Mouse (Mus musculus) thymus, postnatal 4 days (tissue): ENCODE results near the gene Car6.
A peak's percentile ranks its signal among the peaks of the same experiment; 100 is the strongest.

Experiments used
- DNase-seq: peaks from one replicate; pipeline ENCODE4 v3.0.0; 2021

The Car6 gene

DNA sequence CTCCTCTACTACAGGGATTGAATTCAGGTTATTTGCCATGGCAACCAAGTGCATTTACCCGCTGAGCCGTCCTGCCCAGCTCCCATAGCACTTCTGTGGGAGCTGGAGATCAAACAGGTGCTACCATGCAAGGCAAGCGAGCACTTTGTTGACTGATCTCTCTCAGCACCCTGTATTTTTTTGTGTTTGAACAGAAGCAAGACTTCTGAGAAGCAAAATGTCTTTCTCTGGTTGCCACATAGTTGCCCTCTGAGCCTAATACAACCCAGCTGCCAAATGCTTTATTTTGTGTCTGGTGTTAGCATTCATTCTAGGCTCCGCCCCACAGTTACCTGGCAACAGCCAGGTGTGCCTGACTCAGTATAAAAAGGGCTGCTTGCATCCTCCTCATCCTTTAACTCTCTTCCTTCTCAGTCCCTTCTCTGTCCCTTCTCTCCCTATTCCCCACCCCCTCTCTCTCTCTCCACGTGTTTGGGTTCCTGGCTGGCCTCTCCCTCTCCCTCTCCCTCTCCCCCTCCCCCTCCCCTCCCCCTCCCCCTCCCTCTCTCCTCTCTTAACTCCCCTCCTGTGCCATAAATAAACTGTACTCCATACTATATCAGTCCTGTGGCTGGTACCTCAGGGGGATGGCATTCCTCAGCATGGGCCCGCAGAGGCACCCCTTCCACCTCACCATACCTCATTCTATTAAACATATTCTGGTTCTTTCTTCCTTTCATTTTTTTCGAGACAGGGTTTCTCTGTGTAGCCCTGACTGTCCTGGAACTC lies 27.6 kb upstream of the Car6 start:
- DNase-seq, result no peak

DNA sequence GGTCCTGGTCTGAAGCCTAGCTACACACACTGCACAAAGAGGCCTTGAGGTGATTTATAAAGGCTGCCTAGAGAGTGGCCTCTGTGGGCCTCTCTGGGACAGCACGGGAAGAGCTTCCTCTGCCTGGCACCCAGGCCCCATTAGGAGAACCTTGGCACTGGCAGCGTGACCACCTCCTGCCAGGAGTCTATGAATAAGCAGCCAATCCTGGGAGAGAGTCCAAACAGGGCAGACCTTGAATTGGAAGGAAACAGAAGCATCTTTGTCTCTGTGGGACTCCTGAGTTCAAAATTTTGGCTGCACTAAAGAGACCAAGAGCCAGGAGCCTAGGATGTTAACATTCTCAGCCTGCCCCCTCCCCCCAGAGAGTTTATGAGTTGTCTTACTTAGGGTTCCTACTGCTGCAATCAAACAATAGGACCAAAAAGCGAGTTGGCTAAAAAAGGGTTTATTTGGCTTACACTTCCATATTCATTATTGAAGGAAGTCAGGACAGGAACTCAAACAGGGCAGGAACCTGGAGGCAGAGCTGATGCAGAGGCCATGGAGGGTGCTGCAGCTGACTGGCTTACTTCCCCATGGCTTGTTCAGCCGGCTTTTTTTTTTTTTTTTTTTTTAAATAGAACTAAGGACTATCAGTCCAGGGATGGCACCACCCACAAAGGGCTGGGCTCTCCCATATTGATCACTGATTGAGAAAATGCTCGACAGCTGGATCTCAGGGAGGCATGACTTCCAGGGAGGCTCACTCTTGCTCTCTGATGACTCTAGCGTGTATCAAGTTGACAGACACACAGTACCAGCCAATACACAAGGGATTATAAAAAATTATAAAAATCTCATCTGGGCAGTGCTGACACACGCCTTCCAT lies 25.9 kb upstream of the Car6 start:
- no peak for DNase-seq

DNA sequence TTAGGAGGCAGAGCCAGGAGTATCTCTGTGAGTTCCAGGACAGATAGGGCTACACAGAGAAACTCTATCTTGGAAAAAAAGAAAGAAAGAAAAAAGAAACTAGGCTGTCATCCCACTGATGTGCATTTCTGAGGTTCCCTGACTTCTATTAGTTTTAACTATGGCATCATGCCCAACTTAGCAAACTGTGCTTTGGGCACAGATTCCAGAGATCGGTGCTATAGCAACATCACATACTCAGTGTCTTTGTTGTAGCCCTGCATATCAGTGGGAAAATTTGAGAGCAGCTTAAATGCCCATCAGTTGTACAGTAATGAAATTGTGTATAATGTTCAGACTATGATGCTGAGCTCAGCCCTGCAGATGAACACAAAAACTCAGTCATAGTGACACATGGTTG lies 24.6 kb upstream of the Car6 start:
- DNase-seq, result no peak

DNA sequence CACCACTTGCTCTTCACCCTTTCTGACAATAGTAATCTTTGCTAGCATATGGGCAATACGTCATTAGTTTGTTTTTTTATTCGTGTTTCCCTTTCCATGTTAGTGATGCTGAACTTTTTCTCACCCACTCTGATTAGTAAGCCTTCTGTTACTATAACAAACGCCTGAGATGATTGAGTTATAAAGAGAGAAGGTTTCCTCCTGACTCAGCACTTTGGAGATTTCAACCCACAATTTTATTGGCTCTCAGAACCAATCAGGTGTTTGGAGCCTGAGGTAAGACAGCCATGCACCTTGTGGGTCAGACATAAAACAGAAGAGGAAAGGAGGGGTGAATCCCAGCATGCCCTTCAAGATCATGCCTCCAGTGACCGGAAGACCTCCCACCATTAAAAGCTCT lies 22.7 kb upstream of the Car6 start:
- no peak for DNase-seq

DNA sequence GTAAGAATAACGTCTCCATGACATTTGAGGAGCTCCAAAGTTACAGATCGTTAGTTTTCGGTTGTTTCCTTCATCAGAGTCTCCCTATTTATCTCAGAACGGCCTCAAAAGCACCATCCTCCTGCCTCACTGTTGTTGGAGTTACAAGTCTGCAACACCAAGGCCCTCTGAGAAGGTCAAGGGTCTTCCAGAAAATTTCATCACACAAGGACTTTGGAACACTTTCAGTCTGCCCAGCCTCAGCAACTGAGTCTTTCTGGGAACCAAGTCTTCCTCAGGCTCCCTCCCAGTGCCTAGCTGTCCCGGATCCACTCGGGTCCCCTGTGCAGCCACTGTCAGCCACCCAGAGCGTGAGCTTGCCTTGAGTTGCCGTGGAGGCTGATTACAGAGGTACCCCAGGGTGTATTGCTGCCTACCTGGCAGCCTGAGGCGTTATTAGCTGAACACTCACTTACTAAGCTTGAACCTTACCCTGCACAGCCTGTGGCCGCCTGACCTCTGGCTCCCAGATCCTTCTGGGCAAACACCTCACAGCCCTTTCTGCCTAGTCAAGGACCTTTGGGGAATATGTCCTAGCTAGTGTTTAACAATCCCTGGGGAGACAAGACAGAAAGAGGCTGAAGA lies 20.0 kb upstream of the Car6 start:
- DNase-seq, result no peak

DNA sequence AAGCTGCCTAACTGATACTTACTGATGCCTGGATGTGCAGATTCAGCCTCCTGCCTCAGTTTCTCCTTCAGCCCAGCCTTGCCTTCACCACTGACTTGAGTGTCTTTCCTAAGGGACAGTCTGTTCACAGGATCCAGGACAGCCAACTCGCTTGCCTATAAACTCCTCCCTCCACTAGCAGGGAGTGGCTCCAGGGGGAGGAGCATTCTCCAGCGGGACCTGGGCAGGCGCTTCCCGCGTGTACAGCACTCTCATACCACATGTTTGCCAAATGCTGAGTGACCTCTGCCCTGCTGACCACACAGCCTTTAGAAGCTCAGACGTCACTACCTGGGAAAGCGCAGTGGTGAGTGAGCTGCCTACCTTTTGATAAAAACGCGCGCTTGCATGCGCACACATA lies 19.5 kb upstream of the Car6 start:
- DNase-seq, result no peak

DNA sequence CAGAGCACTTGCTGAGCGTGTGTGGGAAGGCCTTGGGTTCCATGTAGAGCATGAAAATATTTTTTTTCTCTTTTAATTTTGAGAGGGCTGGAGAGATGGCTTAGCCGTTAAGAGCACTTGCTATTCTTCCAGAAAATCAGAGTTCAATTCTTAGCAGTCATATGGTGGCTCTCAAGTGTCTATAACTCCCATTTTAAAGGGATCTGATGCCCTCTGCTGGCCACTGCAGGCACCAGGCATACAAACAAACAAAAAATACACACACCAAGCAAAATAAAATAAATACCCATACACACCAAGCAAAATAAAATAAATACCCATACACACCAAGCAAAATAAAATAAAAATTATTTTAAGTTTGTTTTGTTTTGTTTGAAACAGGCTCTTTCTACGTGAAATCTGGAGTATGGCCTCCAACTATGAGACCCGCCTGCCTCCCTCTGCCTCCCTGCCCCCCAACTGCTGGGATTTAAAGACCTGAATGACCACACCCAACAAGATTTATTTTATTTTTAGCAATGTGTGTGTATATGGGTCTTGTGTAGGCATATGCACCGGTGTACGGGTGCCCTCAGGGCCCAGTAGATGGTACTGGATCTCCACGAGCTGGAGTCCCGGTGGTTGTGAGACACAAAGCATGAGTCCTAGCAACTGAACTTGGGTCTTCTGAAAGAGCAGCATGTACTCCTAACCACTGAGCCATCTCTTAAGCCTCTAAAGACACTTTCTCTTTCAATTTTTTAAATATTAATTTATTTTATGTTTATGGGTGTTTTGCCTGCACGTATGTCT lies 18.6 kb upstream of the Car6 start:
- DNase-seq, result peak; percentile 79

DNA sequence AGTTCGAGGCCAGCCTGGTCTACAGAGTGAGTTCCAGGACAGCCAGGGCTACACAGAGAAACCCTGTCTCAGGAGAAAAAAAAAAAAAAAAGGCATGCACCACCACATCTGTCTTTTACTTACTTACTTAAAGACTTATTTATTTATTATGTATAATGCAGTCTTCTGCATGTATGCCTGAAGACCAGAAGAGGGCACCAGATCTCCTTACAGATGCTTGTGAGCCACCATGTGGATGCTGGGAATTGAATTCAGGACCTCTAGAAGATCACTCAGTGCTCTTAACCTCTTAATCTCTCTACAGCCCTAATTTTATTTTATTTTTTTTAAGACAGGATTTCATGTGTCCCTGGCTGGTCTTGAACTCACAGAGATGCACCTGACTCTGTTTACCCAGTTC lies 16.8 kb upstream of the Car6 start:
- no peak for DNase-seq

DNA sequence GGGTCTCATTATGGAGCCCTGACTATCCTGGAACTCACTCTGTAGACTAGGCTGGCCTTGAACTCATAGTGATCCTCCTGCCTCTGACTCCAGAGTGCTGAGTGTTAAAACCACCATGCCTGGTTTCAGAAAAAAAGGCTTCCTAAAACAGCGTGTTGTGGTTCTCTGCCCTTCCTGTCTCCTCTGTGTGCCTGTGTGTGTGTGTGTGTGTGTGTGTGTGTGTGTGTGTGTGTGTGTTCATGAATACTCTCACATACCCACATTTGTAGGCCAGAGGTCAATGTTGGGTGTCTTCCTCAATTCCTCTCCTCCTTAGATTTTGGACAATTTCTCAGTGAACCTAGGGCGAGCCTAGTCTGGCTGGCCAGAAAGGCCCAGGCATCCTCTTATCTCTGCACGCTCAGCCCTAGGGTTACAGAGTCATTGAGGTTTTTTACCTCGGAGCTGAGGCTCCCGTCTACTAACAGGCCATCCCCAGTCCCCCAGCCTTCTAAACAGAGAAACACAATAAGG lies 16.0 kb upstream of the Car6 start:
- no peak for DNase-seq

DNA sequence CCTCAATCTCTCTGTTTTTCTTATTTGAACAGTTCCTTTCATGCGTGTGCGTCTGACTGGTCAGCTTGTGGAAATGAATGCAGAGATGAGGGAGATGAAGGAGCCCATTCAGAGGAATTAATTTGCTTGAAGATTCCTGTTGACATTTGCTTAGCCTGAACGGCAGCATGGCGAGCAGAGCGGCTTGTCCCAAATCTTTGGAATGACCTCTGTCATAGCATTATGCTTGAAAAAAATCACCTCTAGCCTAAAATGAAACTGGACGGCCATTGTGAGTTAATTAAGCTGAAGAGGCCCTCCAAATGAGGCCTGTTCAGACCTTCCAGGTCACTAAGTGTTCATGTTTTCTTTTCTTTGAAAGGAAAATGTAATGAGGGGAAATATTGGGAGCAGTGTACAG lies 15.3 kb upstream of the Car6 start:
- no peak for DNase-seq

DNA sequence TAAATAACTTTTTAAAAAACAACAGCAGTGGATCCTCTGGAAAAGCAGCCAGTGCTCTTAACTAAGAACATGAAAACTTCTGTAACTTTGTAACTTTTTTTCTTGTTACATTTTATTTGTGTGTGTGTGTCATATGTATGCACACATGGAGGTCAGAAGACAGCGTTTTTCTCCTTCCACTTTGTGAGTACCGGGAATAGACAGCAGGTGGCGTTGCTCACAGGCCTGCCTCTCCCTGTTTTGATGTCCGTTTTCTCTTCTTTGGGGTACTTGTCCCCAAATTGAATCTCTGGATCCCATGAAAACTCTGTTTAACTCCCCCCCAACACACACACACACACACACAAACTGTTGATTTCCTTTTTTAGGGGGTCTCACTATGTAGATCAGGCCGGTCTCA lies 12.8 kb upstream of the Car6 start:
- peak; percentile 51 for DNase-seq

DNA sequence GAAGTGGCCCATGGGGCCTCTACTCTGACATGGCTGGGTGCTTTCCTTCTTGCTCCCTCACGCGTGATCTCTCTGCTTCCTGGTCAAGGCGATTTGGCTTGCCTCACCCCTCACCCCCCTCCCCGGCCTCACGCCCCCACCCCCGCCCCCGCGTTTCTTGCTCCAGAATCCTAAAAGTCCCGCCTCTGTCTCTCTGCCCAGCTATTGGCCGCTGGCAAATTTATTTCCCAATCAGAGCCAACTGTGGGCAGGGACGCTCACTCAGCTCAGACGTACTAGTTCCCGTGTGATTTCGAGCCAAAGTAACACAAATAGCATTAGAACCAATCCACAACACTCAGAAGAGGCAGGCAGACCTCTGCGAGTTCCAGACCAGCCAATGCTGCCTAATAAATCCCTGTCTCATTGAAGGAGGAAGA lies 11.4 kb upstream of the Car6 start:
- DNase-seq, result peak; percentile 35

DNA sequence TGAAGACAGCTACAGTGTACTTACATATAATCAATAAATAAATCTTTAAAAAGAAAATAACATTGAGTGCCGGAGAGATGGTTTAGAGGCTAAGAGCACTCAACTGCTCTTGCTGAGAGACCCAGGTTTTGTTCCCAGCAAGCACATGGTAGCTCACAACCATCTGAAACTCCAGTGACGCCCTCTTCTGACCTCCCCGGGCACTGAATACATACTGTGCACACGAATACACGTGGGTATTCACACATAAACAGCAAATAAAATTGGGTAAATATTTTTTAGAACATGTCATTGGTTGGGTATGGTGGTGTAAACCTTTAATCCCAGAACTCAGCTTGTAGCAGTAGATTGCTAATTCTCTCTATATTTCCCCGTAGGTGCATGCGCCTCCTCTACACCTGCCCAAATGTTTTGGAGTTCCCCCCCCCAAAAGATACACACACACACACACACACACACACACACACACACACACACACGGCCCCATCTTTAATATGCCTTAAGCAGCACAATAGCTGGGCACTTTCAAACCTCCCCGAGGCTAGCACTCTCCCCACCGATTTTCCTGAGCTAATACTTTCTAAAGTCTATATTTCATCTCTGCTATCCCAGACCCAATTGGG lies 10.9 kb upstream of the Car6 start:
- no peak for DNase-seq

DNA sequence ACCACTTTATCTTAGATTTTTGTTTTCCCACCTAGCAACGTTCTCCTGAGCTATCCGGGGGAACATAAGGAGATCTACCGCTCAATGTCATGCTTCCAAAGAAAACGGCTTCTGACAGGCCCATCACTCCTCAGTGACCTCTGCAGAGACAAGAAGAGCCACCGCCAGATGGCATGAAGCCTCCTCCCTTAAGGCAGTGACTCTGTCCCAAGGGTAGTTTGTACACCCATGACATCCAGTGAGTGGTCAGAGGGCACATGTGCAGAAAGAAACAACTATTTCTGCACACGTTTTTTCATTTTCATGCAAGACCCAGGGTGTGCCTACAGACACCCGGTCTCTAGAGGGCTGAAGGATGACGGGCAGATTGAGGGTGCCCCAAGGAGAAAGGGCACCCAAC lies 9.2 kb upstream of the Car6 start:
- no peak for DNase-seq

DNA sequence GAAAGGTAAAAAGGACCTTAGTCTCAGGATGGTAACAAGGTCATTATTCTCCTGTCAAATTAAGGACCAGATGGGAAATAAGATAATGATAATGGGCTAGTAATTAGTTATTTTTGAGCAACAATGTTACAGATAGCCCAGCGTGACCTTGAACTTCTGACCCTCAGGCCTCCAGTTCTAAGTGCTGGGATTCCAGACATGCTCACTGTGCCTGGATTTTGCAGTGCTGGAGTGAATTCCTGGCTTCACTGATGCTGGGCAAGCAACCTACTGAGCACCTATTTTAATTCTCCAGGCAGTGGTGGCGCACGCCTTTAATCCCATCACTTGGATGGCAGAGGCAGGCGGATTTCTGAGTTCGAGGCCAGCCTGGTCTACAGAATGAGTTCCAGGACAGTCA lies 8.6 kb upstream of the Car6 start:
- DNase-seq, result no peak

DNA sequence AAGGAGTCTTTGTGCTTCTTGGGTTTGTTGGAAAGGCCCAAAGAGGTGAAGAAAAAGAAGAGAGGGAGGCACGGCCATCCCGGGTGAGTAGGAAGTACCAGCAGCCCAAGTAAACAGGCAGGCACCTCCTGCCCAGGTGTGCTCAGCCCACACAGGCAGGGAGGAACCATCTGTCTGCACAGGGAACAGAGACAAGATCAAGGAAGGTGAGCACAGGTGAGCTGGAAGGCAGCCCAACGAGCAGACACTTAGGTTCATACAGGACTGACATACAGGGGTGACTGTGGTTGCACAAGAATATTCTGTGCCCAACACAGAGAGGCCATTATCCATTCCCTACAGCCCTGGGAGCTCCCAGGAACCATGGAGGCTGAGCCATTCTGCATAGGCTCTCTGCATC lies 3.7 kb upstream of the Car6 start:
- DNase-seq, result no peak

DNA sequence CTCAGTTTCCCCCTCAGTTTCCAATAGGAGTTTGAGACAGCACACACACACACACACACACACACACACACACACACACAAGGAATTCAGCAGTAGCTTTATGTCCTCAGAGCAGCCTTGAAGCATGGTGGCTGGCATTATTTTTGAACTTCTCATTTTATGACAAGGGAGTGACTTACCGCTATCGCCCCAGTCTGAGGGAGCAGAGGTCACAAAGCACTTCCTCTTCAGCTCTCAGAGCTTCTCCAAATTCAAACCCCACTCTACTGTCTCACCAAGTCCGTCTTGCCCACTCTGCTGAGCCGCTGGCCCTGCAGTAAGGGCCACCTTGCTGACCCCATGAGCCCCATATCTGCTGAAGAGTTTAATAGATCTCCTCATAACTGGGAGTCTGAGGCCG lies 1.6 kb upstream of the Car6 start:
- no peak for DNase-seq

DNA sequence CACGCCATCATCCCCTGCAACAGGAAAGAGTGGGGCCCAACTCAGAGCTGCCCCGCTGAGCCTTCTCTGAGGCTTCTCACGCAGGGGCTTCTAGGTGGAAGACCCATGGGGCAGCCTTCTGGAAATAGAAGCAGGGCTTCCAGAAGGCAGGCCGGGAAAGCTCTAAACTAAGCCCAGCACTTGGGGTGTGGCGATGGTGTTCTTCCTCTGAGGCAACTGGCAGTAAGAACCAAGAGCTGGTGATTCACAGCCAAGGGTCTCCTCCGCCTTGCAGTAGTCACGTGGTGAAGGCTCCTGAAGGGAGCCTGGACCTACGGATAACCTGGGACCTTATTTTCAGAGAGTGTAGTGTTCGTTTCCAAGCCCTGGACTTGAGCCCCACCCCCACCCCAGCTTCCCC lies 2.9 kb downstream of the Car6 start:
- no peak for DNase-seq

DNA sequence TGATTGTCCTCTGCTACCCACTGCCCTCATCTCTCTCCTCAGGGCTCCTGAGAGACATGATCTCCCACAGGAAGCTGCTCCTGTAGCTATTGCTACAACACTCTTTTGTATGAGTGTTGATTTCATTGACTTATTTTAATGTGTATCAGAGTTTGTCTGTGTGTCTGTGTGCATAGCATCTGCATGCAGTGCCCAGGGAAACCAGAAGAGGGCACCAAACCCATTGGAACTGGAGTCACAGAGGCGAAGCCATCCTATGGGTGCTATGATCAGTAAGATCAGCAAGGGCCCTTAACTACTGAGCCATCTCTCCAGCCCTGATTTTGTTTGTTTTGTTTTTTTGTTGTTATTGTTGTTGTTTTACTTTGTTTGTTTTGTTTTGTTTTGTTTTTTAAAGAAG lies 7.2 kb downstream of the Car6 start:
- peak; percentile 85 for DNase-seq

DNA sequence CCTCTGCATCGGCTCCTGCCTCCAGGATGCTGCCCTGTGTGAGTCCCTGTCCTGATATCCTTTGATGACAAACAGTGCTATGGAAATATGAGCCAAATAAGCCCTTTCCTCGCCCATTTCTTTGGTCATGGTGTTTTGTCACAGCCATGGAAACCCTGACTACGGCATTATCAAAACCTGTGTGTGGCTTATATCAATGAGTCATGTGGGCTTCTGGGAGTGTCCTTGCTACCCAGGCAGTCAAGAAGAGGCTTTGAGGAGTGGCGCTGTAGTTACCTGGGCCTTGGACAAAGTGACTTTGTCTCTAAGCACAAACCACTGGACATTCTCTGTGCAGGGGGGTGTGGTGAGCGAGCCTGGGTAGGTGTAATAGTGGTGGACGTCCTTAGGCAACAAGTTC lies 8.9 kb downstream of the Car6 start:
- DNase-seq, result no peak

DNA sequence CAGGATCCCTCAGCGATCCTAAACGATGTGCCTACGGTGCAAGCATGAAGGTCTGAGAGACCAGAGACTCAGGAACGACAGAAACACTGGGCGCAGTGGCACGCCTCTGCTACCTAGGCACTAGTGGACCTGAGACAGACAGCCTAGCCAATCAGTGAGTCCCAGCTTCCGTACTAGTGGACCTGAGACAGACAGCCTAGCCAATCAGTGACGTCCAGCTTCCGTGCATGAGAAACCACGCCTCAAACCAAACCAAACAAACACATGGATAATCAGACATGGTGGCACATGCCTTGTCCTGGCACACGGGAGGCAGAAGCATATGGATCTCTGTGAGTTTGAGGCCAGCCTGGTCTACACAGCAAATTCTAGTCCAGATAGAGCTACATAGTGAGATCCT lies 12.9 kb downstream of the Car6 start:
- no peak for DNase-seq

DNA sequence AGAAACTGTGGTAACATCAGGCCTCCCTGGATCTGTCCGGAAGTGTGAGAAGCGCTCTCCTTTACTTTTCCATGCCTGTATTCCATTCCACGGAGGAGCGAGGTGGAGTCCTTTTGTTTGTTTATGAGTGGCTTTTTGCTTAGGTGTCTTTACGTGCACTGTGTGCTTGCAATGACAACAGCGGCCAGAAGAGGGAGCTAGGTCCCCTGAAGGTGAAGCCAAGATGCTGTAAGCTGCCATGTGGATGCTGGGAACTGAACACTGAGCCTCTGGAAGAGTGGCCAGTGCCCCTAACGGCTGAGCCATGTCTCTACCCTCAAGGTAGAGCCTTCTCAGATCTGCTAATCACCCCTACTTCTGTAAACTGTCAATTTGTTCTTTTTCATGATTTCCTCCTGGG lies 19.8 kb downstream of the Car6 start:
- peak; percentile 44 for DNase-seq

DNA sequence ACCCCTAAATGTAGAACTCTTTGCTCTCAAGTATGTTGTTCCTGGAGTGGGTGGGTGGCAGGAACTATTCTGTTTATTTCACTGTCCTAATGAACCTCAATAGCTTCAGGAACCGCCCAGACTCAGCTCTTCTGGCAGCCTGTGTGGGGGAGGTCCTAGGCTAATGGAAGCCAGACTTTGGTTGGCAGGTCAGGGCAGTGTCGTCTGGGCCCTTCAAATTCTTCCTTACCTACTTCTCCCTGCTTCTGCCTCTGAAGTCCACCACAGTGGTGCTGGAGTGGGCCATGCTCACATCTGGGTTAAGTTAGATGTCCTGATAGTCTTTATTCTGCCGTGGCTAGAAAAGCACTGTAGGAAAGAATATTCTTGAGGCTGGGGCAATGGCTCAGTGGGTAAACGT lies 23.0 kb downstream of the Car6 start:
- DNase-seq, result no peak
